Mouse (Mus musculus): ENCODE results near the gene Gm29735. TPM values are rescaled to one million over a fixed set of nuclear protein-coding genes. Genes with fewer than 3 reads are reported as not detected.
"Not testable (repeated sequence)": the region's sequence is repeated elsewhere in the genome, so short reads cannot be mapped to it uniquely, and the experiment has no call there.

Gene Gm29735
- polyA plus RNA-seq, 1 experiment from 2014 or later: not detected

DNA sequence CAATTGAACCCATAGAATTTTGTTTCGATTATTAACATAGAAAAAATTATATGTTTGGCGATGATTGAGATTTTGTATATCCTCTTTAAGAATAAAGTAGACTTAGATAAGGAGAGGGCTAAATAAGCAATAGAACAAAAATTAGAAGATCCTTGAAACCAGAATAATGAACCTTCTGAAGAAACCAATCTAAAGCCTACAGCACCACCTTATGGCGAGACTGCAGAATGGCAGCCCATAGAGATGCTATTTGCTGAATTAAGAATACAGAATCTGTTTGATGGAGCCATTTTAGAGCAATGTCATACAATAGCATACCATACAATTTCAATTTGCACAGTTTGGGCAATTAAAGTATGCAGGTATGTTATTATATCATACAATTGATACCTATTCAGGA, 12.9 kb upstream of the Gm29735 start:
- no peak overlapping the region for H3K4me3 ChIP-seq (ENCODE audit: low read depth, low read length)
- H3K4me2 ChIP-seq (ENCODE audit: low read depth): no peak overlapping the region
- no peak overlapping the region for H3K9ac ChIP-seq (ENCODE audit: low read length)
- DNase-seq (ENCODE audit: low spot score) (peak; percentile 18), ATAC-seq (ENCODE audit: insufficient read depth, low FRiP score, low TSS enrichment) (no peak)
- H3K36me3 ChIP-seq (ENCODE audit: control insufficient read depth, insufficient read depth, low read length): no peaks in the 10 kb centered on the region
- 44% methylated on average over 3 of the region's 3 CpGs for WGBS
- H3K27ac ChIP-seq (ENCODE audit: low read depth, low read length): no peak overlapping the region
- no peaks in the 10 kb centered on the region for H3K9me3 ChIP-seq (ENCODE audit: control insufficient read depth, low read length)
- no peaks in the 10 kb centered on the region for H3K27me3 ChIP-seq (ENCODE audit: control insufficient read depth, insufficient read depth, low read length)
- no peaks in the 10 kb centered on the region for H3K4me1 ChIP-seq (ENCODE audit: control insufficient read depth, insufficient read depth, low read length)

DNA sequence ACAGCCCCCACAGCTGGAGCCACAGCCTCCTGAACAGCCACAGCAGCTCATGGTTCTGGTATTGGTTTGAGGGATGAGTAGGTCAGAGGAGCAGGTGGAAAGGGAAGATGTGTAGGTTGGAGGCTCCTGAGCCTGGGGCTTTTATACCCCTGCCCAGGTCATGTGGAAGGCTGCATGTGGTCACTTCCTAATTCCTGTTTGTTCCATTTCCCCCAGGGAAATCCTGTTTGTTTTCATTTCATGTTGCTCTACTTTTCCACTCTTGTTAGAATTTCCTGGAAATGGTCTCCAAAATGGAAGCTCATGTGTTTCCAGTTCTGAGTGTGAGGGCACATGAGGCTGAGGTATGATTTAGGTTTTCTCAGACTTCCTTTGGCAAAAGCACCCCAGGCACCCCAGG, 8.7 kb upstream of the Gm29735 start, which contains the start of gene Gm4553:
Gene Gm4553, minus strand, starts transcription at position 101 of the 400 bp plus-strand sequence.
- not testable (repeated sequence) for H3K27me3 ChIP-seq (ENCODE audit: control insufficient read depth, insufficient read depth, low read length); H3K9me3 ChIP-seq (ENCODE audit: control insufficient read depth, low read length); H3K27ac ChIP-seq (ENCODE audit: low read depth, low read length); H3K4me2 ChIP-seq (ENCODE audit: low read depth); DNase-seq (ENCODE audit: low spot score); H3K4me3 ChIP-seq (ENCODE audit: low read depth, low read length); H3K36me3 ChIP-seq (ENCODE audit: control insufficient read depth, insufficient read depth, low read length); H3K4me1 ChIP-seq (ENCODE audit: control insufficient read depth, insufficient read depth, low read length); H3K9ac ChIP-seq (ENCODE audit: low read length); ATAC-seq (ENCODE audit: insufficient read depth, low FRiP score, low TSS enrichment)

DNA sequence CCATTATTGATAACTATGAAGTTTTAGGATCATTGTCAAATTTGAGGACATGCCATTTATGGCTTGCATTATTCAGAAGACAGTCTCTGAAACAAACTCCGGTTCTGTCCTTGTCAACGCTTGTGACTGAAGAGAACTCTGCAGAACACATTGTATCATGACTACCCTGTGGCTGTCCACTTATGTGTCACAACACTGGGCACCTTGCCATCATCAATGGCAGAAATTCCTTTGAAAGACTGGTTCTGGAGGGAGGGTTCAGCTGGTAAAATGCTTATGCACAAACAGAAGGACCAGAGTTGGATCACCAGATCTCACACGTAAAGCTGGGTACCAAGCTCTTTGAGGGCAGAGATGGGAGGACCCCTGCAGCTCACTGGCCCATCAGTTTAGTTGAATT, 2.5 kb upstream of the Gm29735 start:
- Histone ChIP-seq H3K4me3 (ENCODE audit: low read depth, low read length) (no peak overlapping the region), H3K4me1 (ENCODE audit: control insufficient read depth, insufficient read depth, low read length) (no peaks in the 10 kb centered on the region), H3K9ac (ENCODE audit: low read length) (no peak overlapping the region), H3K9me3 (ENCODE audit: control insufficient read depth, low read length) (no peaks in the 10 kb centered on the region), H3K36me3 (ENCODE audit: control insufficient read depth, insufficient read depth, low read length) (no peaks in the 10 kb centered on the region), H3K4me2 (ENCODE audit: low read depth) (no peak overlapping the region), H3K27ac (ENCODE audit: low read depth, low read length) (no peak overlapping the region), H3K27me3 (ENCODE audit: control insufficient read depth, insufficient read depth, low read length) (no peaks in the 10 kb centered on the region)
- ATAC-seq (ENCODE audit: insufficient read depth, low FRiP score, low TSS enrichment) (no peak), DNase-seq (ENCODE audit: low spot score) (no peak)
- WGBS: 93% methylated on average over 3 of the region's 3 CpGs

GRCm38 (mm10) chr7:142155308-142155707, 1.6 kb downstream of the Gm29735 start:
- 79% methylated on average over 1 of the region's 1 CpGs for WGBS
- no peaks in the 10 kb centered on the region for H3K27me3 ChIP-seq (ENCODE audit: control insufficient read depth, insufficient read depth, low read length)
- H3K4me1 ChIP-seq (ENCODE audit: control insufficient read depth, insufficient read depth, low read length): no peaks in the 10 kb centered on the region
- no peaks in the 10 kb centered on the region for H3K9me3 ChIP-seq (ENCODE audit: control insufficient read depth, low read length)
- DNase-seq (ENCODE audit: low spot score): no peak
- no peak overlapping the region for H3K4me3 ChIP-seq (ENCODE audit: low read depth, low read length)
- H3K9ac ChIP-seq (ENCODE audit: low read length): no peak overlapping the region
- no peak overlapping the region for H3K27ac ChIP-seq (ENCODE audit: low read depth, low read length)
- no peak for ATAC-seq (ENCODE audit: insufficient read depth, low FRiP score, low TSS enrichment)
- no peaks in the 10 kb centered on the region for H3K36me3 ChIP-seq (ENCODE audit: control insufficient read depth, insufficient read depth, low read length)
- no peak overlapping the region for H3K4me2 ChIP-seq (ENCODE audit: low read depth)

DNA sequence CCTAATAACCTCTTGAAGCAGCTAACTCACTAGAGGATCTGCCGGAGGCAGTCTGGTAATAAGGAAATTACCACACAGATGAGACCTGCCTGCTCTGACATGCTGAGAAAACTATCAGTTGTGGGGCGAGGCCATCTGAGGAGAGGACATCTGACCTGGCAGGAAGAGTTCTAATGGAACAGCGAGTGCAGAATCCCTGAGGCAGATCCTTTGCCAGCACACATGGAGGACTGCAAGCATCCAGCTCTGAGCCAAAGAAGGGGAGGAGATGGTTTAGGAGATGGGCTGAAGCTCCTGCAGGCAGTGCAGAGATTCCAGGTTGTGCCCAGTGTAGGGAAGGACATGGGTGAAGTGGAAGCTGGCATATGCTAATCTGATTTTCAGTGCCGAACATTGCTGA, 4.7 kb downstream of the Gm29735 start:
- Histone ChIP-seq H3K4me2 (ENCODE audit: low read depth) (no peak overlapping the region), H3K9ac (ENCODE audit: low read length) (no peak overlapping the region), H3K36me3 (ENCODE audit: control insufficient read depth, insufficient read depth, low read length) (no peaks in the 10 kb centered on the region), H3K4me1 (ENCODE audit: control insufficient read depth, insufficient read depth, low read length) (no peaks in the 10 kb centered on the region), H3K27me3 (ENCODE audit: control insufficient read depth, insufficient read depth, low read length) (no peaks in the 10 kb centered on the region), H3K4me3 (ENCODE audit: low read depth, low read length) (no peak overlapping the region), H3K27ac (ENCODE audit: low read depth, low read length) (no peak overlapping the region), H3K9me3 (ENCODE audit: control insufficient read depth, low read length) (no peaks in the 10 kb centered on the region)
- DNase-seq (ENCODE audit: low spot score) (no peak), ATAC-seq (ENCODE audit: insufficient read depth, low FRiP score, low TSS enrichment) (no peak)
- 80% methylated on average over 4 of the region's 4 CpGs for WGBS

DNA sequence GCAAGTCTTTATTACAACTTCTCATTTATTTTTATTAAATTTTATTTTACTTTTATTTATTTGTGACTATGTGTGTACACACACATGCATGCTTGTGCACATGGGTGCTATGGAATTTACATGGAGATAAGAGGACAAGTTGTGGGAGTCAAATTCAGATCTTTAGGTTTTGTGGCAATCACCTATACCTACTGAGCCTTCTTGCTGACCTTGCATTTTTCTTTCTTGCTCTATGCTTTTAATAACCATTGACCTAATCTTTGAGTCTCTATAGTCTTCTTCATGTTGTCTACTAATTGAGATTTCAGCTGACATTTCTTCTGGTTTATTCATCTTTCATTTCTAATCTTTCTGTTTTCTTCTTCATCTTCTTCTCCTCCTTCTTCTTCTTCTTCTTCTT, 8.3 kb downstream of the Gm29735 start:
- Histone ChIP-seq H3K9ac (ENCODE audit: low read length) (no peak overlapping the region), H3K27me3 (ENCODE audit: control insufficient read depth, insufficient read depth, low read length) (no peaks in the 10 kb centered on the region), H3K36me3 (ENCODE audit: control insufficient read depth, insufficient read depth, low read length) (no peaks in the 10 kb centered on the region), H3K4me3 (ENCODE audit: low read depth, low read length) (no peak overlapping the region), H3K27ac (ENCODE audit: low read depth, low read length) (no peak overlapping the region), H3K4me1 (ENCODE audit: control insufficient read depth, insufficient read depth, low read length) (no peaks in the 10 kb centered on the region), H3K9me3 (ENCODE audit: control insufficient read depth, low read length) (no peaks in the 10 kb centered on the region), H3K4me2 (ENCODE audit: low read depth) (no peak overlapping the region)
- ATAC-seq (ENCODE audit: insufficient read depth, low FRiP score, low TSS enrichment) (no peak), DNase-seq (ENCODE audit: low spot score) (no peak)

DNA sequence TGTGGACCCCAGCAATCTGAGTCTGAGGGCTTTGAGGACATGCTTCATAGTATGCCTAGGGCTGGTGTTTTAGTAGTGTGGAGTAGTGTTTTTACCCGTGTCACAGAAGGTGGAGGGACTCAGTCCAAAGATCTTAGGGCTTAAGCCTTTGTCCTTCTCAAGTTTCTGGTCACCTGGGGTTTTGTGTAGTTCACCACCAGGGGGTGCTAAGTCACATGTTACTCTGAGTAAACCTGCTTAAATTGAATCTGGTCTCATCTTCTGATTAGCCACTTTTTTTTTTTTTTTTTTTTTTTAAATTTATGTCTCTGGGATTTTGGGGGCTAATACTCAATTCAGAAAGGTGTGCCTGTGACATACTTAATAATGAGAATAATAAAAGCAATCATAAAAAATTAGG, 10.9 kb downstream of the Gm29735 start:
- Histone ChIP-seq H3K27ac (ENCODE audit: low read depth, low read length) (no peak overlapping the region), H3K4me2 (ENCODE audit: low read depth) (no peak overlapping the region), H3K4me3 (ENCODE audit: low read depth, low read length) (no peak overlapping the region), H3K4me1 (ENCODE audit: control insufficient read depth, insufficient read depth, low read length) (no peaks in the 10 kb centered on the region), H3K27me3 (ENCODE audit: control insufficient read depth, insufficient read depth, low read length) (no peaks in the 10 kb centered on the region), H3K9ac (ENCODE audit: low read length) (no peak overlapping the region), H3K9me3 (ENCODE audit: control insufficient read depth, low read length) (no peaks in the 10 kb centered on the region), H3K36me3 (ENCODE audit: control insufficient read depth, insufficient read depth, low read length) (no peaks in the 10 kb centered on the region)
- 14% methylated on average over 1 of the region's 1 CpGs for WGBS
- peak; percentile 60 for DNase-seq (ENCODE audit: low spot score)
- ATAC-seq (ENCODE audit: insufficient read depth, low FRiP score, low TSS enrichment): no peak

DNA sequence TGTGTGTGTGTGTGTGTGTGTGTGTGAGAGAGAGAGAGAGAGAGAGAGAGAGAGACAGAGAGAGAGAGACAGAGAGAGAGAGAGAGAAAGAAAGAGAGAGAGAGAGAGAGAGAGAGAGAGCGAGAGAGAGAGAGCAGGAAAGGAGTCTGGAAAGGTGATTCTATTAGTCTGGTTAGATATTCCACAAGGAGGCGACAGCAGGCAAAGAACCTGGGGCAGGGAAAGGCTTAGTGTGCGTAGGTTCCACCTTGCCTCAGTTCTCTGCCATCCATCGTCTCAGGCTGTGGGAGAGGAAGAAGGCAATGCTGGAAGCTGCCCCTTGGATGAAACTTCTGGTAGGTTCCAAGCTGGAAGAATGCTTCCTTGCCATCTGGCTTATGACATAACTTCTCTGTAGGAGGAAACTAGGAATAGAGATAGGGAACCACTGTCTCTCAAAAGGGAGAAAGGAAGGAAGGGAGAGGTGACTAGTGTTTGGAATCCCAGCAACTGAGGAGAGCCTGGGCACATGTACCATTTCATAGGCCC, 11.4 kb downstream of the Gm29735 start:
- no peak overlapping the region for H3K9ac ChIP-seq (ENCODE audit: low read length)
- H3K9me3 ChIP-seq (ENCODE audit: control insufficient read depth, low read length): no peaks in the 10 kb centered on the region
- 49% methylated on average over 4 of the region's 4 CpGs for WGBS
- no peak overlapping the region for H3K4me3 ChIP-seq (ENCODE audit: low read depth, low read length)
- no peak overlapping the region for H3K4me2 ChIP-seq (ENCODE audit: low read depth)
- no peaks in the 10 kb centered on the region for H3K36me3 ChIP-seq (ENCODE audit: control insufficient read depth, insufficient read depth, low read length)
- ATAC-seq (ENCODE audit: insufficient read depth, low FRiP score, low TSS enrichment) (no peak), DNase-seq (ENCODE audit: low spot score) (no peak)
- no peak overlapping the region for H3K27ac ChIP-seq (ENCODE audit: low read depth, low read length)
- H3K27me3 ChIP-seq (ENCODE audit: control insufficient read depth, insufficient read depth, low read length): no peaks in the 10 kb centered on the region
- H3K4me1 ChIP-seq (ENCODE audit: control insufficient read depth, insufficient read depth, low read length): no peaks in the 10 kb centered on the region

DNA sequence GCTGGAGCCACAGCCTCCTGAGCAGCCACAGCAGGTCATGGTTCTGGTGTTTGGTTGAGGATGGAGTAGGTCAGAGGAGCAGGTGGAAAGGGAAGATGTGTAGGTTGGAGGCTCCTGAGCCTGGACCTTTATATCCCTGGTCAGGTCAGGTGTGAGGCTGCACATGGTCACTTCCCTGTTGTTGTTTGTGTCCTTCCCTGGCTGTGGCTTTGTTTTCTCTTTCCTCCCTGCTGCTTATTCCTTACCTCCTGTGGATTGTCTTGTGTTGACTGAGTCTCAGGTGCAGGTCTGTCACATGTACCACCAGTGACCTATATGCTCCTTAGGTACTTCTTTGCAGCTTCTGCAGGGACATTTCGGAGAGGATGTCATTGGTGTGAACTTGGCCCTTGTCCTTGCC, 12.4 kb downstream of the Gm29735 start, which contains the start of gene Gm45337:
Gene Gm45337, minus strand, starts transcription at position 101 of the 400 bp plus-strand sequence.
- WGBS: 80% methylated on average over 1 of the region's 1 CpGs
- Histone ChIP-seq H3K4me2 (ENCODE audit: low read depth) (no peak within 1 kb of the TSS), H3K9me3 (ENCODE audit: control insufficient read depth, low read length) (no peaks in the 10 kb centered on the region), H3K4me3 (ENCODE audit: low read depth, low read length) (no peak within 1 kb of the TSS), H3K36me3 (ENCODE audit: control insufficient read depth, insufficient read depth, low read length) (no peaks in the 10 kb centered on the region), H3K9ac (ENCODE audit: low read length) (no peak within 1 kb of the TSS), H3K27ac (ENCODE audit: low read depth, low read length) (no peak within 1 kb of the TSS), H3K27me3 (ENCODE audit: control insufficient read depth, insufficient read depth, low read length) (no peaks in the 10 kb centered on the region), H3K4me1 (ENCODE audit: control insufficient read depth, insufficient read depth, low read length) (no peaks in the 10 kb centered on the region)
- ATAC-seq (ENCODE audit: insufficient read depth, low FRiP score, low TSS enrichment) (no peak), DNase-seq (ENCODE audit: low spot score) (no peak)
